Mouse (Mus musculus) urinary bladder, postnatal 36 days (tissue): ENCODE measurements at regions not wholly inside any gene's neighbourhood (a gene's known extent, or its start where the extent isn't known, plus 50 kb on each side); places are given as distances from the start of the nearest gene placed in this dataset.

ENCODE experiments used
- DNase-seq, 2 experiments: peaks; one replicate each; pipeline ENCODE4 v3.0.0; 2022; ENCODE audit warnings: low spot score in 2 of 2, mixed read lengths in 1 of 2

DNA sequence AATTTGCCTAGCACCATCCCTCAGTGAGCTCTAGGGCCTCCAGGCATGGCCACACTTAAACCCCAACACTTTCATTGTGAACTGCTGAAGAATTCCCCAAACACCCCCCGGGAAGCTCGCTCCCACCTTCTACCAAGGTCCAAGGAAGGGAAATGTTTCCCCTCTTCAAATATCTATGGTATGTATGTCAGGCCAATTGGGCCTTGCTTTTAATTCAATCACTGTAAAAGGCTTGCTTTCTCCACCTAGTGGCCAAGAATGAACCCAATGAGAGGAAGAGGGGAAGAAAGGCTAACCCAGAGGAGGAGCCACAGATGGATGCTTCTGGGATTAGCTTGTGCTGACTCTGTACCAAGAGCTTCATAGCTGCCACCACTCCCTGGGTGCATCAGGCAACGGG lies 336.3 kb upstream of the Tgfbr2 start:
- DNase-seq = no peak

DNA sequence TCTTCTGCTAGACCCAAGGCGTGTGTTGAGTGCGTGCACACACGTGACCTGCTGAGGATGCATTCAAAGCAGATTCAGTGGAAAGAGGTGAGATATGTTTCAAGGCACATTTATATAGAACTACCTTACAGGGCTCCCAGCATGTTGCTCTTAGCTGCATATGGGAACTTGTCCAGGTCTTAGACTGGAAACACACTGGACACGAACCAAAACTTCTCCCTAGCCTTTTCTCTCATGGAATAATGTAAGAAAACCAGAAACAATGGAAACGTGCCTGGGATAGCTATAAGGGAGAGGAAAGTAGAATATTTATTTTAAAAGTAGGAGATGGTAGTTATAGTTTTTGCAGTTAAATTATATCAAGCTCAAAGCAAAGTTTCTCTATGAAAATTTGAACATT lies 332.6 kb upstream of the Tgfbr2 start:
- DNase-seq = no peak

DNA sequence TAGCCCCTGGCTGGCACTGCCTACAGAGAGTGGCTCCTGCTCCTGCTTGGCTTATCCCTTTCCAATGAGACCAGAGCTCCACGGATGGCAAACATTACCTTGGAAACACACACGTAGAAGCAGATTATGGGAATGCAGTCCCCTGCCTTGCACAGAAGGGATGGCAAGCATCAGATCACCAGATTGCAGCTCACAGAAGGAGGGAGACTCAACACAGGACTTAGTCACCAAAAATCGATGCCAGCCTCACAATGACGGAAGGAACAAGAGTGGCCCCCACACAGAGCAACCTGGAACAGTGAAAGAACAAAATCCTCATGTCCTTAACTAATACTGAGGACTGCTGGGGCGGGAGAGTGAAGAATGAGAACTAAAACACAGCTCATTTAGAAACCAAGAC lies 327.7 kb upstream of the Tgfbr2 start:
- no peak for DNase-seq

DNA sequence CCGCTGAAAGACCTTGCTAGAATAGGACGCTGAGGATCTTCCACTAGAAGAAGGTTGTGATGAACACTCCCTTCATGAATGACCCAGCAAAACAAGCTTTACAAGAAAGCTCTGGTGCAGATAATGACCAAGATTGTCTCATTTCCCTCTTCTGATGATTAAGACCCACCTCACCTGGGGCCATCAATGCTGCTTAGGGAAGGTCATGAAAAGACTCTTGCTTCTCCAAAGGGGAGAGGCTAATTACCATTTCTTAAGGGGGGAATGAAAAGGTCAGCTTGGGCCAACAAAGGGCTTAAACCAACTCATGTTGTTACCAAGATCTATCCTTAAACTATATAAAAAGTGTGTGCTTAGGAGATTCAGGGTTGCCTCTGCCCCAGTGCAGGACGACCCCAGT lies 325.8 kb upstream of the Tgfbr2 start:
- no peak for DNase-seq

DNA sequence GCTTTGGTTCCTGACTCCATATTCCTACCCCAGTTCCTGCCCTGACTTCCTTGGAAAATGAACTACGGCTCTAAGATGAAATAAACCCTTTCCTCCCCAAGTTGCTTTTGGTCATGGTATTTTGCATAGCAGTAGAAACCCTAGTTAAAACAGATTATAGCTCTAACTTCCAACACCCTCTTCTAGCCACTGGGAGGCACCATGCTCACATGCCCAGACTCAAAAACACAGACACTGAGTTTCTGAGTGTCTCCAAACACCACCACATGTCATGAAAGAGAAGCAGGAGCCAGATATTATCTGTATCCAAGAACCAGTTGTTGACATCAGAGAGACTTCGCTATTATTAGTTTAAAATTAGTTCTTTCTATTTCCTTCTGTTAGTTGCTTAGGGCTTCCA lies 316.1 kb upstream of the Tgfbr2 start:
- DNase-seq = no peak

DNA sequence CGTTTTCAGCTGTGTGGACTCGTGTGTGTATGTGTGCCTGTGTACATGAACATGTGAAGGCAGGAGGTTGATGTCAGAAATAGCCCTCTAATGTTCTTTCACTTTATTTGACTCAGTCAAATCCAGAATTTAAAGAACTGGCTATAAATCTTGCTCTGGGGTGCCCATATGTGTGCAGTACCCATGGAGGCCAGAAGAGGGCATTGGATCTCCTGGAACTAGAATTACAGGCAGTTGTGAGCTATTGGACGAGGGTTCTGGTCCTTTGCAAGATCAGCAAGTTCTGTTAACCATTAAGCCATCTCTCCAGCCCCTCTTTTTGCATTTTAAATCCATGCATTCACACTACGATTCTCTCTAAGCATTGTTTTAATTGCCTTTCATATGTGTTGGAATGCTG lies 314.6 kb upstream of the Tgfbr2 start:
- no peak for DNase-seq

DNA sequence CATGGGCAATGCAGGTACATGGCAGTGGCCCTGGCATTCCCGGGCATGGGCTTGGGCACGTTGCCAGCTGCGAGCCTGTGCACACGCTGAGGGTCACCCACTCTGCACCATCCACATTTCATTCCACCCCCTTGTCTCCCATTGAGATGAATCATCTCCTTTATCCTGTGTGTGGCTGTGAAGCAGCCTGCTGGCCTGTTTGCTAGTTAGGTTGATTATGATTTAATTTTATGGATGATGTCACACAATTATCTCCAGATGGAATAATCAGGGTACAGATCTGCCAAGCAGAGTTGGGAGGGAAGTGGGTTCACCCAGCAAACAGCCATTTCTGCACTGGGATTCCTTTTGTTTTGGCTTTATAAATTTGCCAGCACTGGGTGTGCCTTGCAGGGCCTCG lies 314.1 kb upstream of the Tgfbr2 start:
- no peak for DNase-seq

DNA sequence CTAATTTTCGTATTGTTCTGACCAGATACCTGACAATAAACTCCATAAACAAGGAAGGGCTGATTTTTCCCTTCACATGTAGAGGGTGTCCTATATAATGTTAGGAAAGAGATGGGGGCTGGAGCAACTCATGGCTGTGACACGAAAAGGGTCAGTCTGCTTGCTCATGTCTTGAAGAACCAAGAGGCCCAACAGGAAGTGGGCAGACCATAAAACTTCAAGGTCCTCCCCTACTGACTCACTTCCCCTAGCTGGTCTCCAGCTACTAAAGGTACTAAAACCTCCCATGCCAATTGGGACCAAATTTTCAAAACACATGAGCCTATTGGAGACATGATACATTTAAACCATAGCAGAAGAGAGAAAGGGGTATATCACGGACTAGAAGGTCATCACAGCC lies 302.1 kb upstream of the Tgfbr2 start:
- DNase-seq = no peak

DNA sequence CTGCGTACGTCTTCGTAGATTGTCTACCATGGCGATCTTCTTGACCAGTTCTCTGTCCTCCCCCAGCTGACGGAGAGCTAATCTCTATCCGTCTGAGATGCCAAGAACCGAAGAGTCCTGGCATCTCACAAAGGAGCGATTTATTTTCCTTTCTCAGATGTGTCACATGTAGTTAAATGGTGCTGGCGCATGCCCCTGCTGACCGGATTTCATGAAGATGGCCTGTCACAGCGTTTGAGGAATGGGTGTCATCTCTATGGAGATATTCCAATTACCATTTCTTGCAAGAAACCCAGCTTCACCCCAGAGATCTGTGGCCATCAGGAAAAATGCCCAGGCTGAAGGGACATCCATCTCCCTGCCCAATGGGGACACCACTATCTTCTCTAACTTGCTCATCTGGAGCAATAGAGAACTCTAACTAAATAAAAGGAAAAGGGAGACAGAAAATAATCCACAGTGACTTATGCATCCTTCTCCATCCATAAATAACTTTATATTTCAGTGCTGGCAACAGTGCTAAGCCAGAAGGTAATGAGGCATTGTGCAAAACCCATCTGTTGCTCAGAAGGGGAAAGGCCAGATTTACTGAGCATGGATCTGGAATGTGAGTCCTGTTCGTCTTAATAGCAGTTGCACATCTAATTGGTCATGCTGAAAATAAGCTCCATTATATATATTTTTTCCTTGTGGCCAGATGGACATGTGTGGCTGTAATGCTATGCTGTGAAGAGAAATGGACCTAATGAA lies 300.2 kb upstream of the Tgfbr2 start:
- DNase-seq = no peak

DNA sequence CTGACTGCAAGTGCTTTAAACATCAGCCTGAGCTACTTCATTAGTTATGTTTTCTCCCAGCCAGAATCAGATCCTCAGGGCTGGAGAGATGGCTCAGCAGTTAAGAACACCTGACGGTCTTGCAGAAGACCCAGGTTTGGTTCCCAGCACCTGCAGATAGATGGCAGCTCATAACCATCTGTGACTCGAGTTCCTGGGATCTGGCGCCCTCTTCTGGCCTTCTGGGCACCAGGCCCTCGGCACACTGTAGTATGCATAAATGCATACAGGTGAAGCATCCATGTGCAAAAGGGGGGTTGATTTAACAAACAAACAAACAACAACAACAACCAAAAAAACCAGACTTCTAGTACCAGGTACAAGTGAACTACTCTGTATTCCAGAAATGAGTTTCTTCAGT lies 297.7 kb upstream of the Tgfbr2 start:
- DNase-seq = no peak

DNA sequence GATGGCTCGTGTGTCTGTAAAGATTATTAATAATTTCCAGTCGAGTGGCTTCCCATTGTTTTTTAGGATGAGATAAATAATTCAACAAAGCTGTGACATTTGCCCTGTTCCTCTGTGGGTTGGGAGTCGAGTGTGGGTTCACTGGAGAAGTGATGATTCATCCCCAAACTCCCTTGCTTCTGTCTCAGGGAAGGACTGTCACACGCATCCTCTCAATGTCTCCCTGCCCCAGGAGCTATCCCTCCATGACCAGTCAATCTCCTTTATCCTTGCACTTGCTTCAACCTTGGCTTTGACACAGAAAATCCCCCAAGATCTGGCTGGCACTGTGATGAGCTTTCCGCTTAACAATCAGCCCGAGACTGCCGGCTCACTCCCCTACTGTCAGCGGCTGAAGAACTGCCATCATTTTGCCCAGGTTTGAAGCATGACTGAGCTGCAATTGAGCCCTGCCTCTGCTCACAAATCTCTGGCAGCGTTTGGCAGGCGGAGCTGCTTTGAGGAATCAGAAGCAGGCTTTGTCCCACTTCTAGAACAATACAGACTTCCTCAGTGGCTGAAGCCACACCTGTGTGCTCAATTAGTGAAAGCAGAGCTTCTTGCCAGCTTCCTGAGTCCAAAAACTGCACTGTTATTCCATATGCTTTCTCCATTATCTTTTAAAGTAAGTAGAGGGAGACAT lies 293.6 kb upstream of the Tgfbr2 start:
- DNase-seq = peak in 1 of 2 experiments; percentile 3

DNA sequence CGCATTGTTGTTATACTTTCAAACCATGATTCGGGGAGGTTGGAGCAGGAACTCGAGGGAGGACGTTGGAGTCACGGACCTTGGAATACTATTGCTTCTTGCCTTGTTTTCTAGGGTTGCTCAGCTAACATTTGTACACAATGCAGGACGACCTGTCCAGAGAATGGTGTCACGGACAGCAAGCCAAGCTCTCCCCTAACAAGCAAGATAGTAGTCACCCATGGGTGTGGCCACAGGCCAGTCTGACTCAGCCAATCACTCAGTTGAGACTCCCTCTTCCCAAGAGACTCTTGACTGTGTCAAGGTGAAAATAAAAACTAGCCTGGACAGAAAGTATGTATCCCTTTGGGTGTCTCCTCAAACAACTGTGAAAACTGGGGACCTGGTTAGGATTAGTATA lies 291.2 kb upstream of the Tgfbr2 start:
- no peak for DNase-seq

DNA sequence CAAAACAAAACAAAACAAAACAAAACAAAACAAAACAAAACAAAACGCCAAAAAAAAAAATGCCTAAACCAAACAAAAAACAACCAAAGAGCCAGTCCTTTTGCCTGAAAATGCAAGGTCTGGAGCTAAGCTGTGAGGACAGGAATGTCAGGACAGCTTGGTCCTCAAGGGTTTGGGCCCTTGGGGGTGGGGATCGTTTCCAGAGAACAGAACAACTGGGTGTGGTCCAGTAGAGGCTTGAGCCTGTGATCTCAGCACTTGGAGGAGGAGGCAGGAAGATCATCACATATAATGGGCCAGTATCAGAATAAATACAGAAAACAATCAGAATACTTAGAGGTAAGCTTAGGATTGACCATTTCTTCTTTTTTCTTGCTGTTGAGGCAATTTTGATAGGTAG lies 289.5 kb upstream of the Tgfbr2 start:
- no peak for DNase-seq

DNA sequence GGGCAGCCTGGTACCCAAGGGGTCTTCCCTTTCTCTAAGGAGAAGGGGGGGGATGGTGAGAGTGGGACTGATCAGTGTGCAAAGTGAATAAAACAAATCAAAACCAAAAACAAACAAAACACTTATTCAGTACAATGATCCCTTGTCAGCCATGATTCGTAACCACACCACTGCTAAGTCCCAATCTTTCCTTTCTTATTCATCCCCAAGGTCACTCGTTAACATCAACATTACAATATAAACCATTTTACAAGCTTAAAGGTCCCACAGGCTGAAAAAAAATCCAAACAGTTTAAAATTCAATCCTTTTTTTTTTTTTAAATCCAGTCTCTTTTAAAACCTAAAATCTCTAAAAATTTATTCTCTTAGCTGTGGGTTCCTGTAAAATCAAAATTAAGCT lies 287.1 kb upstream of the Tgfbr2 start:
- no peak for DNase-seq

DNA sequence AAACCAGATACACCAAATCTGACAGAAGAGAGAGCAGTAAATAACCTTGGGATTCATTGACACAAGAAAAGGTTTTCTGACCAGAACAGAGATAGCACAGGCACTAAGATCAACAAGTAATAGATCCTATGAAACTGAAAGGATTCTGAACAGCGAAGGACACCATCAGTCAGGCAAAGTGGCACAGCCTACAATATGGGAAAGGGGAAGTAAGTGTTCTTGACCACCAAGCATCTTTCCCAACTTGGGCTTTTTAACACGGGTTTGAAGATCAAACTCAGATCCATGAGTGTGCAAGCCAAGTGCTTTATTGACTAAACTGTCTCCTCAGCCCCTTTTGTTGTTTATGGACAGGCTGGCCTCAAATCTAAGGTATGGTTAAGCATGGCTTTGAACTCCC lies 284.9 kb upstream of the Tgfbr2 start:
- no peak for DNase-seq

DNA sequence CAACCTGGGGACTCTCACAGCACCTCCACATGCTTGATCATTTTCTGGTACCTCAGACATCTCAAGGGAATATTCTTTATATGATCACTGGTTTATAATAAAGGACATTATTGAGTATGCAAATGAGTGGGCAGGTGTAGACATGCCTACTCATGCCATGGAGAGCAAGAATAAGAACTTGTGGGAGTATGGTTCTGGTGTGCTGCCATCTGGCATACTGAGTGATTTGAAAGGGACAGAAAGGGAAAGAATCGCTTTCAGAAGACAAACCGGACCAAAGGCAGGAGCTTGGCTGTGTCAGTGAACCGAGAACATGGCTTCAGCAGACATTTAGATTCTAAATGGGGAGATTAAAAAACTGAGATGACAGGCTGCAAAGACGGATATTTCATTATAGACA lies 276.9 kb upstream of the Tgfbr2 start:
- no peak for DNase-seq

DNA sequence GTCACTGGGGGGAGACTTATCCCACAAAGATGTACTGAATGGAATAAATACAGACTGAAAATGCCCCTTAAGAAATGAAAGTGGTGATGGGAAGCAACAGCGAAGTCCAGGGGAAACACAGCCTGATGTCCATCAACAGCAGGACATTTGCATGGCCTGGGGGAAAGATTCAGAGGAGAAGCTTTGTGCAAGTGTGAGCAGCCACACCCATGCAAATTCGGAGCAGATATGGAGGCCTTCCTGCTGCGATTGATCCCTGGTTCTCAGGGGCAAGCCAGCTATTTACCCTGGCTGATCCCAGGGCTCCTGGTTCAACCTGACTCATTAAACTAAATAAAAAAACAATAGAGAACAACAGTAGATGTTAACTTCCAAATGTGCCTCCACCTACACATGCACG lies 275.7 kb upstream of the Tgfbr2 start:
- no peak for DNase-seq

DNA sequence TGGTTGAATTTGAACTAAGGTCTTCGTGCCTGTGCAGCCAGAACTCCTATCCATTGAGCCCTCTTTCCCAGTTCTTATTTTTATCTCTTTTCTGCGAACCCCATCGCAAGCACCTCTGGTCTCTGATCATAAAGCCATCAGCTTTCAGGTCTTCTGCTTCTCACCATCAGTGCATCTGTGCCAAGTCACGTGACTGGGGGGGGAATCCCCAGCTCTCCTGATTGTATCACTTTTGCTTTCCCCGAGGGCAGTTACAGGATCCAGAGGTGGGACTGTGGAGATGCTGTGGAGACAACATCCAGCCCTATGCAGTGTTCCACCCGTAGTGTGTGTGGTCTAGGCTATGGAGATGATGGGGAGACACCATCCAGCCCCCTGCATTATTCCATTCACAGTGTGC lies 272.6 kb upstream of the Tgfbr2 start:
- no peak for DNase-seq

DNA sequence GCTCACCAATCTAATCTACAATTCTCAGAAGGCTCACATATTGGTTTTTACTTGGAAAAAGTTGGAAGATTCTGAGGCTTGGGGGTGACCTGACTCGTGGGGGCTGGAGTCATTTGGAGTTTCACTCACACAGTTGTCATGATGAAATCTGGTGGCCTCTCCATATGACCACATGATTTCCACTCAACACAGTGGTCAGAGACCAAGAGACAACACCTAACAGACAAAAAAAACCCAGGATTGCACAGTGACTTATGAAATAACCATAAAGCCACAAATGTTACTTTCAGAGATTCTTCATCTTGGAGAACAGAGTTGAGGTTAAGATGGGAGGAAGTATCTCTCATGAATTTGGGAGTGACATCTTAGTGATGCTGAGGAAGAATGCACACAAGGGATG lies 263.4 kb upstream of the Tgfbr2 start:
- DNase-seq = no peak

DNA sequence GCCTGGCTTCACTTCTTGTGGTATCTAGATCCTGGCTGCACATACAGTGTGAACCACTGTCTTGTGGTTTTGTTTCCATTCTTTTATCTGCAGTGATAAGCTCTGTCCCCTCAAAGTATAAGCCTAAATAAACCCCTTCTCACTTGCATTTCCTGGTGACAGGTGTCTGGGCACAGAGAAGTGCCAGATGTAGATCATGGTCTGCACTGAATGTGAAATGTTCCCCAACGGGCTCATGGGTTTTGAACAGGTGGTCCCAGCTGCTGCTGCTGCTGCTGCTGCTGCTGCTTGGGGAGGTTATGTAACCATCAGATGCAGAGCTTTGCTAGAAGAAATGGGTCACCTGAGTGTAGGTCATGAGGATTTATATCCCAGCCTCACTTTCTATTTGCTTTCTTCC lies 259.3 kb upstream of the Tgfbr2 start:
- DNase-seq = no peak

DNA sequence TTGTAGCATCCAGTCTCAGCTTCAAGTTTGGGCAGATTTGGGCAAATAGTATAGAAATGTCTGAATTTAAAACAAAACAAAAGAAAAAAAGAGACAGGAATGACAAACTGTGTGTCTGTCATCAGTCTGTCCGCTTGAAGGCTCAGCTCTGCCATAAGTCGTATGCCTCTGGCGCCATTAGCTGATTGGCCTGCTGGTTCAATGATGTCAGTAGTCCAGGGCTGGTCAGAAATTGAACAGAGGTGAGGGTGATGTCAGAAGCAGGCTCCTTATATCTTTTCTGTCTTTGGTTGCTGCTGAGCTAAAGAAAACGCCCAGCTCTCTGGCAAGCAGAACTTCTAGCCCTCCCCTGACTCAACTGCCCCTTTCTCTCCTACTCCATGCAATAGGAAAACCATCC lies 253.9 kb upstream of the Tgfbr2 start:
- no peak for DNase-seq

DNA sequence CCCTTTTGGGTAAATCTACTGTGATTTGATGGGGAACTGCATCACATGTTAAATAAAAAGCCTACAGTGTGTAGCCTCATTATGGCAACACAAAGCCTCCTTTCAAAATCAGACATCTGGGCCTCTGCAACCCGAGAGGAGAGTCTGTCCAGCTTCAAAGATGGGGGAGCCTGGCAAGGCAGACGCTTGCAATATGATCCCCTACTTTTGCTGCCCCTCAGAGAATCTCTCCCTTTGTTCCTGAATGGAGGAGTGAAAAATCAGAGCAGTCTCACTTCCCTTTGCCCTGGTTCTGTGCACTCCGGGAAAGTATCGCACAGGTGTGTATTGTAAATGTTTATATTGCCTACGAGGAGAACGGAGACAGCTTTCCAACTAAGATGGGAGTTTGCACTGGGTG lies 253.3 kb upstream of the Tgfbr2 start:
- no peak for DNase-seq

DNA sequence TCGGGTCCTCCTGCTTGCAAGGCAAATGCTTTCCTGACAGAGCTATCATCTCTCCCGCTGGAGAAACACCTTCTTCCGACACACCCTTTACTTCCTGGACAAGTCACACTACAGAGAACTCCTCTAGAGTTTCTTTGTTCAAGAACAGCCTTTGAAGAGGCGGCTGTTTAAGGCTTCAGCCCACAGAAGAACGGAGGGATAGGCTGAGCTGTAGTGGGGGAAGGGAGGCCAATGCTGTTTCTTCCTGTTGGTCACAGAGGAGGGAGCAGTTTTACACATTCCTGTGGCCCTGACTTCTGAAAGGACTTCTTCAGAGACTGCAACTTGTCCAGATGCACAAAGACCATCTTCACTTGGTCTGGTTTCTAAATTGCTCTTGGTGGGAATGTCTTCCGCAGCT lies 252.1 kb upstream of the Tgfbr2 start:
- no peak for DNase-seq
